Mouse (Mus musculus) v-Abl transformed pro-B cells (cell line): ENCODE data around the gene Dner.

Experiments
- in situ Hi-C, 2 experiments: fragments of 400-800 bp; cut with MboI; formaldehyde crosslinking; loops; one replicate each; pipeline ENCODE4 v1.15.1; 2025; ENCODE audit not compliant: unreplicated experiment in 2 of 2

Dner gene

DNA sequence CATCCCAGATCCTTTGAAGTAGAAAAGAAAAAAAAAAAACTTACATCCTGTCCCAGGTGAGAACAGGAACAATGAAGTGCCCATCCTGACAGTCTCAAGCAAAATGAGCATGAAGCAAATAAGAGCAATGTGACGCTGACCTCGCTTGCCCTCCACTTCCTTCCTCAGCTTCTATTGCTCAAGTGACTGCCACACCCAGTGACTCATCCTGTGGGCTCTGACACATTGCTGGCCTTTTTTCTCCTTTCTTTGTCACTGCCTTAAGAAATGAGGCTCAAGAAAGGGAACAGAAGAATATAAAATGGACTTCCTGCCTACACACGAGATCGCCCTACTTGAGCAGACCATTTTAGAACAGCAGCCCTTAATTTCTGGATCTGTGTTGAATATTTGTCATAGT lies 289.1 kb downstream of the Dner start:
- in situ Hi-C loops, result no loop called here

GRCm38 (mm10) chr1:84405551-84406290 lies 290.3 kb downstream of the Dner start:
- in situ Hi-C loops, result no loop called here

DNA sequence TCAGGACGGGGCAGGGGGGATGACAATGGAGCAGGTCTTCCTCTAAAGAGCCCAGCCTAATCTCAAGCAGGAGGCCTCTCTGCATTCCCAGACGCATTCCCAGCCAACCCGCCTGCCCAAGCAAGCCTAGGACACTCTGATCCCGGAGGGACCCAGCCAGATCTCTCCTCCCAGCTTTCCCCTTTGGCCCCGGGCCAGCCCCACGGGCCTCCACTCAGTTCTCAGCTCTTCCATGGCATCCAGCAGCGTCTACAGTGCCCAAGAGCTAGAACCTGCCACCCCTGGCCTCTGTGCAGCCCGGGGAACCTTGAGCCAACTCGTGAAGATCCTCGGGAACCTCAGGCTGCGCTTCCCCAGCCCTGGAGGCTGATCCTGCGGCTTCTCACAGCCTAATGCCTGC lies 291.1 kb downstream of the Dner start:
- in situ Hi-C loops, result no loop called here

DNA sequence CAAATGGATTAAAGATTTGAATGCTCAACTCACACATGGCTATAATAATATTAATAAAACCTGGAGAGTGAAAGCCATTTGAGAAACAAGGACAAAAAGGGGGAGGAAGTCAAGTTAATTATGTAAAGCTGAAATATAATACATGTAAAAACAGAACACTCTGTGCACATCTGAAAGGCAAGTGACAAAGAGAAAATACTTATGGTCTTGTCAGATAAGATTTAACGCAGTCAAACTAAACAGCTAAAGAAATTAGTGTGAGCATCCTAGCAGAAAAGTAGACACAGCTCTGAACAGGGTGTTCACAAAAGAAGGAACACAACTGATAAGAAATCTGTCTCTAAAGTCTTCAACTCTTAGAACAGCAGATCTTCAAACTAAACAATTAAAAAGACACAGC lies 293.9 kb downstream of the Dner start:
- in situ Hi-C loops, result no loop called here

DNA sequence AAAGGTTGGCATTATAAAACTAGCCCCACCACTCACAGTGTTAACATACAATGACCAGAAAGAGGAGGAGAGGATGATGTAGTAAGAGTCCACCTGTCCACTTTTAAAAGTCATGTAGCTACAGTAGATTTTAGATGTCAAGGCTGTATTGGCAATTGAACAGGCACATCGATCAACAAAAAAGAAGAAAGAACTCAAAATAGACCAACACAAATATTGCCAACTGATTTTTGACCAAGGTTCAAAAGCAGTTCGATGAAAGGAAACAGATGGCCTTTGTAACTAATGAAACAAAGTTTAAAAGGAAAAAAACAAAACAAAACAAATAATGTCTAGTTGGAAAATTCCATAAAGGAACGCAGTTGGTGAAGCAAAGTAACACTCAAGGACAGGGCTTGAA lies 296.4 kb downstream of the Dner start:
- in situ Hi-C loops, result no loop called here

- in situ Hi-C loops, result no loop called here
Measured at GRCm38 (mm10) chr1:84399118-84399517, 296.9 kb downstream of the Dner start.

GRCm38 (mm10) chr1:84396787-84397186 lies 299.2 kb downstream of the Dner start:
- in situ Hi-C loops, result no loop called here

DNA sequence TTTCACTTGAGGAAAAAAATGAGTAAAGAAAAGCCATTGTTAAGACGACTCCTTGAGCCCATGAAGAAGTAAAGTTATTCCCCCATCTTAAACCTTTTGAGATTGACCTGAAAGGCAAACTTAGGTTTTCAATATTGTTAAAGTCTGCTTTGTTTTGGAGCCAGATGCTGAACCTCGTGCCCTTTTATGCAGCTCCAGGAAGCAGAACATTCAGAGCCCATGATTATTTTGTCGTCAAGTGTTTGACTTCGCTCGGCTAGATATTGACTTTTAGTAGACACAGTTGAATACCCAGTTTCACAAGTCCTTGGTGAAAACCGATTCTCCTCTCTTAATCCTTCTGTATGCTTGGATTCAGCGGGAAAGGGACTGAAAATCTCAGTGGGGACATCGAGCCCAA lies 300.1 kb downstream of the Dner start:
- in situ Hi-C loops, result no loop called here

DNA sequence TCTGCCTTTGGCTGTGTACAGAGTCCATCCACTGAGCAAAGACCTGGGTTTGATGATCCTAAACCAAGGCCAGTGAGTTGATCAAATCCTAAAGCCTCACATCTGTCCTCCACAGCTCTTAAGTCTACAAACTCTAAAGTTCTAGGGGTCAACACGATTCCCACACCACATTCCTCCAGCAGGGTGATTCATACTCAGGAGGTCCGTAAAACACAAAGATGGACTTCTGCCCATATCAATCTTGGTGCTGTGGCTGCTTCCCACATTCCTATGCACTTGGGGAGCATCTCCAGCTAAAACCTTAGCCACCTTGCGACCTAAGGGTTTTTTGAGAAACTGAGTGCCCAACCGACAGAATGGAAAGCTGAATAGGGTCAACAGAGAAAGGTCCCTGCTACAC lies 305.1 kb downstream of the Dner start:
- in situ Hi-C loops, result no loop called here

- in situ Hi-C loops, result no loop called here
Measured at GRCm38 (mm10) chr1:84387616-84388015, 308.4 kb downstream of the Dner start.

DNA sequence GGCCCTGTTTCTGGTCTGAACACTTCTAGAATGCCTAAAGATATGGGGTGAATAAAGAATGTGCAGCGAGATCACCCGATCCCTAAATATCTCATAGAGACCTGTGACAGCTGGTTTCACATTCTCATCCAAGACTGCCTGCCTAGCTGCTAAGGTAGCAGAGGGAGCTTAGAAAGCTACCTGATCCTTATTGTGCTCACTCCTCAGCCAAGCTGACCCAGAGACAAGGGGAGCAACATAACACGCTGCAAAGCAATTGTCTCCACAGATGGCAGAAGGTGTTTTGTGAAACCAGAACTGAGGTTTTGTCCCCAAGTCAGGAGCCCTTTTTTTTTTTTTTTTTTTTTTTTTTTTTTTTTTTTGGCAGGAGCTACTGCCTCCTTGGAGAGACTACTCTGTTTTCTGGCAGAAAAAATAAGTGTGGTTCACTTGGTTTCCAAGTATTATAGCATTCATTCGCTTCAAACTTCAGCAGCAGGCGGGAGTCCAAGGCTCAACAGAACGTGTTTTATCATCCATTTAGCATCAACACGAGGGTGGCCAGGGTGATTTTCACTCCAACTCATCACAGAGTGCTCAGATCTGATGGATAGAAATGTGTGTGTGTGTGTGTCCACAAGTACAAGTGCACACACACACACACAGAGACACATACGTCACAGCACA lies 309.4 kb downstream of the Dner start:
- in situ Hi-C loops, result no loop called here

DNA sequence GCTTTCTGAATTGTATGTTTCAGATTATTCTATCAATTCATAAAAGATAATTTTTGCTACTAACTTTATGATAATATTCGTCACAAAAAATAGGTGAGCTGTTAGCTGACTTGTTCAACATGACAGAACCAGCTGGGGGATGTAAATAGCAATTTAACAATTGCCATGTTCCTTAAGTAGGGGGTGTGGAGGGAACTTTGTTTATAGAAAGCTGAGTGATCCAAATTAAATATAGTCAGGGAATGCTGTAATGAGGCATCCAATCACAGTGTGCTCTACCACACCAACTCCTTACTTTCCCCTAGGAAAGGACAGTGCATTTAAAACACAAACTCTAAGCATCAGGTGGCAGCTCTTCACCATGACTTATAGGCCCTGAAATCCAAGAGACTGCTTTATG lies 313.3 kb downstream of the Dner start:
- in situ Hi-C loops, result no loop called here

DNA sequence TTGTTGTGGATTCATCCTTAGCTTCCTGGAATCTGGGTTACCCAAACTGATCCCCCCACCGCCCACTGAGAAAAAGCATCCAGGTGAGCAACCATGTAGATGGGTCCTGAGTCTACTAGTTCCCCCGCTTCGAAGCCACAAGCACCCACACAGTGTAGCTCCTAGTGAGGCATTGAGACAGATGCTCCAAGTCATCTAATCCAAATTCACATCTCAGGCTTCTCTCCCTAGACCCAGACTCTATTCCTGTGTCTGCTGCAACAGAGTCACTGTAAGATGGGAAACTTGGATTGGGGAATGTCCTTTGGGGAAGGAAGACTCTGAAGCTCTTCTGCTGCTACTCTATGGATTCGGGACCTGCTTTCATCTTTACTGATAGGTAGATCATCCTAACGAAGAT lies 314.0 kb downstream of the Dner start:
- in situ Hi-C loops, result no loop called here

GRCm38 (mm10) chr1:84380895-84381294 lies 315.1 kb downstream of the Dner start:
- in situ Hi-C loops, result no loop called here

DNA sequence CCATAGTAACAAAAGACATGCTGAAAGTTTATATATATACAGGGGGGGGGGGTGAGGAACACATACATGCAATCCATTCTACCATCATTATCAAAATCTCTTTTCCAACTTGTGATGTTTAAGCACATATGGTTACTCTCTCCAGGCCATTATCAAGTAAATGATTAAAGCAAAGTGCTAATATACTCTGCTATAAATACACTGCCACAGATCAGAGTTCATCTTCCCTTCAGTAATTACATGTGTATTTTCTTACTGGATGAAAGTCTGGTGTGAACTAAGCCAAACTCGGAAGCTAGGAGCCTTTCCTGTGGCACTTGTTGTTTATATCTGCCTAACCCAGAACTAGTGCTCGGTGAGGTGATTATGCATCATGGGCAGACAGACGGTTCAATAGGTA lies 328.3 kb downstream of the Dner start:
- in situ Hi-C loops, result no loop called here

GRCm38 (mm10) chr1:84366553-84366952 lies 329.5 kb downstream of the Dner start:
- in situ Hi-C loops, result no loop called here

- in situ Hi-C loops, result no loop called here
Measured at GRCm38 (mm10) chr1:84363967-84364366, 332.1 kb downstream of the Dner start, which contains the start of gene Pid1. Gene Pid1, minus strand, starts transcription at chr1:84364180.

DNA sequence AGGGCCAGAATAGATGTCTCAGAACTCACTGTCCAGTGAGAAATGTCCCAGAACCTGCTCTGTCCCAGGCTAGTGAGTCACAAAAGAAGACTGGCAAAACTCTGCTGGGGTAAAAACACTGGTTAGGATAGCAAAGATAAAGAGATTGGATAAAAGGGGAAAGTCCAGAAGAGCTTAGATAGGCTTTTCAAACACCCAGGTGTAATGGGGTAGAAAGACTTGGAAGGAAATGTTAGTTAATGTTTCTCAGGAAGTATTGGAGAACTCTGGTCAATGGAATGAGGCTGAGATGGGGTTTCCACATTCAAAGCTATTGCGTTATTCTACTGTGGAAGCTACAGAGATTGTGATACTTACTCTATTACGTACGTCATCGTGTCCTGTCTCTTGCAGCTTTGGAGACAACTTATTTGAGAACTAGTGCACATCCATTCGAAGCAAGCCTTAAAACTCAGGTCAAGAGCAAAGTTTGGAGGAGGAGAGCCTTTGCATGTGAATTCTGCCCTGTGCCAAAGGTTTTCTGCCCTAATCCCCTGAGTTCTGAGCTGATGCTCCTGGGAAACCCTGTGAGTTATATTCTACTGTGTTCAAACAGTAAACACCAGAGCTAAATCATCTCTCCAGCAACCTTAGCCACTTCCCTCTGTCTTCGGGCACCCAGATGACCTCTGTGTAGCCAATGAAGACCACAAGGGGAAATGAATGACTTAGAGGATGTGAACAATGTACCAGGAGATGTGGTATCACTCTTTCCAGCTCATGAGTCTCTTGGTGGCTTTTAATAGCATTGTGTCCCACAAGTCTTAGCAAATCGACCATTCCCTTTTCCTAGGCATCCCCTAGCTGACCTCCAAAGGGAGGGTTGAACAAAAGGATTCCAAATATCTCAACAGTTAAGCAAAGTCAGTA lies 333.1 kb downstream of the Dner start:
- in situ Hi-C loops, result no loop called here

DNA sequence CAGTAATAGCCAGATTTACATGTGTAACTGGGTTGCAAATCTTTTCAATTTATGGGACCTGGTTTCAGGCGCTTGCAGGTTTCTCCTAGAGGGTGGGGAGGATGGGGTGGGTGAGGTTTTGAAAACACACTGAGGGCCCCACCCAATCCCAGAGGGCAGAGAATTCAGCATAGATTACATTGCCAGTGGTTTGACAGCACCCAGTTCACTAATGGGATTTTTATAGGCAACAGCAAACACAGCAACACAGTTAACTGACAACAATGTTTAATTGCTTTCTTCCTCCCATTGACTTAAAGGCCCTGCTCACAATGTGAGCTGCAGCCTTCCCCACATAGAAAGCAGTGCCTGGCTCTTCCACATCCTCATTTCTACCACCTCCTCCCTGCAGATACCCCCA lies 333.8 kb downstream of the Dner start:
- in situ Hi-C loops, result no loop called here

DNA sequence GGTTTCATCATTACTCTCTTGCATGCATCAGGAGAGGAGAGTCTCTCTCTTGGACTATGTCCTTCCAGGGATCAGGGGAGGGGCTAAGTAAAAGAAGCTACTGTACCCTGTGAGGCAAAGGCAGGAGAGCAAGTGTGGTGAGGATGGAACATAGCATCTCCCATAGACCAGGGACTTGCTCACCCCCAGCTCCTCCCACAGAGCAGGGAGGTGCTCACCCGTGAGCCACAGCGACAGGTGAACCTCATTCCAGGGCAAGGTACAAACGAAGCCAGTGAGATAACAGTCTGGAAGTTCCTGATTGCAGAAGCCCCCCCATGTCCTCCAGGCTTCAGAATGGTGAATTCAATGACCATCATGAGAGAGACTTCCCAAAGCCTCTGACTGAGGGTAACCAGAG lies 334.6 kb downstream of the Dner start:
- in situ Hi-C loops, result no loop called here
